Mouse (Mus musculus): ENCODE measurements around the gene Cd59a.
A peak's percentile ranks its signal among the peaks of the same experiment; 100 is the strongest.
"Not testable (repeated sequence)": the region's sequence is repeated elsewhere in the genome, so short reads cannot be mapped to it uniquely, and the experiment has no call there.

Gene Cd59a

GRCm38 (mm10) chr2:104095741-104096213 lies at the start of gene Cd59a:
Cd59a (plus strand) TSS chr2:104095801.
- DNase-seq, result peak; percentile 64

DNA sequence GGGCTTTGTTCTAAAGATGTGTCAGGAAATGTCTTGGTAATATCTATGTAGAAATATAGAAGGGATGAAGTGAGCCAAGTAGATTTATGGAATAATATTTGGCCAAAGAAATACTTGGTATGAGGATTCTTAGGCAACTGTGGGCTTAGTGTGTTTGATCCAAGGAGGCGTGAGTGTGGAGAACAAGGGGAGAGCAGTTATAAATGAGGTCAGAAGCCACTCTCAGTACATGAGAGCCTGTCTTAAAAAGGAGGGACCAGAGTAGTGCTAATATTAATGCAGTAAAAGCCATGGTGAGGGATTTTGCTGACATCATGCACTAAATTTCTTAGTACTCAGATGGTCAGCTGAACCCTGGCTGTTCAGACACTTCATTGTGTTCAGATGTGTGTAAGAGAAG lies 37.2 kb upstream of the Cd59a start:
- DNase-seq, result no peak

GRCm38 (mm10) chr2:104058954-104059353 lies 36.6 kb upstream of the Cd59a start:
- no peak for DNase-seq

DNA sequence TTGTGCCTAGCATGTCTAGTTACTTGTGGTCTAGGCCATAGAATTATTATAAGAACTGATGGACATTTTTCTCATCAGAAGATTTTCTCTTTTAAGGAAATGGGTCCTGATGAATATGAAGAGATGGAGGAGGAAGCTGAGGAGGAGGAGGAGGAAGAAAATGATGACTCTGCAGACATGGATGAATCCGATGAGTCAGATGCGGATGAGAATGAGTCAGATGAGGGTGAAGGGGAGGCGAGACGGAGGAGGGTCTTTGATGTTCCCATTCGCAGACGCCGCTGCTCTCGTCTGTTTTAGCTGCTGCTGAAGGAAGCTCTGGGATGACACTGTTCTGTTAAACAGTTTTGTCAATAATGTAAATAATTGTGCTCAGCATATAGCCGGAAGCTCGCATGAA lies 35.8 kb upstream of the Cd59a start:
- no peak for DNase-seq

- no peak for DNase-seq
Observed at GRCm38 (mm10) chr2:104060996-104061395, 34.6 kb upstream of the Cd59a start.

DNA sequence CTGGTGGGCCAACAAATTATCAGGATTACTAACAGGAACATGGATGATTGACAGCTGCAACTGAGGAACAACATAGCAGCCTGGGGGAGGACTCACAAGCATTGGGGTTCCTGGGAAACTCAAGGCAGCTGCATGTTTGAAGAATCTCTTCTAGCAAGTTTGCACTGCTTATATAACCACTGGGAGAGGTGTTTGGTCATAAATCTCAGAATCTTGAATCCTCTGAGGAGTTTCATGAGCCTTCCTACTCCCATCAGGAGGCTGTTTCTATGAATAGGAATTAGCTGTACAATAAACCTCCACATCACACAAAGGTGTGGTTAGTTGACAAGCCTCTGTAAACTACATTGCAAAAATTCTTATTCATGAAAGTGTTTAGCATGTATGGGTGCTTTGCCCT lies 32.9 kb upstream of the Cd59a start:
- no peak for DNase-seq

GRCm38 (mm10) chr2:104064152-104064551 lies 31.4 kb upstream of the Cd59a start:
- no peak for DNase-seq

DNA sequence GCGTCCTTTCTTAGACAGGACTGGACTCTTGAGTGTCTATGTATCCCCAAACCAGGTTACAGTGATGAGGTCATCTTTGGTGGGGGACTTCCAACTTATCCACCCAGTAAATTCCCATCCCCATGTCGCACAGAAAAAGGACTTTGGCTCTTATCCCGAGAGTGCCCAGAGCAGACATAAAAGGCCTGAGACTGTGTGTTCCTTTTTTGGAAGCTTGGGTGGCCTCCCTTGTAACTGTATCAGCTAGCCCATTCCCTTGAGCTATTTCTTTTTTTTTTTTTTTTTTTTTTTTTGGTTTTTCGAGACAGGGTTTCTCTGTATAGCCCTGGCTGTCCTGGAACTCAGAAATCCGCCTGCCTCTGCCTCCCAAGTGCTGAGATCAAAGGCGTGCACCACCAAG lies 30.1 kb upstream of the Cd59a start, which contains the start of gene Gm10912:
Gm10912 (plus strand) TSS at position 301 of the 400 bp plus-strand sequence.
- not testable (repeated sequence) for DNase-seq

GRCm38 (mm10) chr2:104068450-104068849 lies 27.2 kb upstream of the Cd59a start, which contains the start of gene Gm10799:
Gm10799 (minus strand) TSS chr2:104068550.
- DNase-seq, result not testable (repeated sequence)

GRCm38 (mm10) chr2:104069704-104070185 lies 25.9 kb upstream of the Cd59a start, which contains the start of gene Cd59b:
Cd59b (plus strand) TSS chr2:104069849.
- DNase-seq, result peak; percentile 22

GRCm38 (mm10) chr2:104078285-104078684 lies 17.3 kb upstream of the Cd59a start:
- DNase-seq, result not testable (repeated sequence)

GRCm38 (mm10) chr2:104081436-104082050 lies 14.1 kb upstream of the Cd59a start:
- DNase-seq, result not testable (repeated sequence)

- no peak for DNase-seq
Observed at GRCm38 (mm10) chr2:104082474-104082873, 13.1 kb upstream of the Cd59a start.

GRCm38 (mm10) chr2:104084027-104084426 lies 11.6 kb upstream of the Cd59a start:
- not testable (repeated sequence) for DNase-seq

DNA sequence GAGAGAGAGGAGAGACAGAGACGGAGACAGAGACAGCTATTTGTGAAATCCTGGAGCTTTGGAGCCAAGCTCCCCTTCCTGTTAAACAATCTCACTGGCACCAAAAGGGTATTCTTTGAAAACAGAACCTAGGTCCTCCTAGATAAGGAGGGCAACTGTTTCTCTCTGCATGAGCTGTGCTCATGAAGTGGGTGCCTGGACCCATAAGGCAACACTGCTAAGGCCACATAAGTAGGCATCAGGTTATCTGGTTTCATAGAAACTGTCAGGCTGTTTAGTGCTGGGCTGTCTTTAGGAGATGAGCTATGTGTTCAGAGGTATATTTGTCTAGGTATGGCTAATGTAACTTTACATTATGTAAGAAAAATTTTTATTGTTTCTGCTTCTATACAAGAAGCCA lies 8.0 kb upstream of the Cd59a start:
- DNase-seq, result not testable (repeated sequence)

GRCm38 (mm10) chr2:104093305-104093704 lies 2.3 kb upstream of the Cd59a start:
- DNase-seq, result no peak

DNA sequence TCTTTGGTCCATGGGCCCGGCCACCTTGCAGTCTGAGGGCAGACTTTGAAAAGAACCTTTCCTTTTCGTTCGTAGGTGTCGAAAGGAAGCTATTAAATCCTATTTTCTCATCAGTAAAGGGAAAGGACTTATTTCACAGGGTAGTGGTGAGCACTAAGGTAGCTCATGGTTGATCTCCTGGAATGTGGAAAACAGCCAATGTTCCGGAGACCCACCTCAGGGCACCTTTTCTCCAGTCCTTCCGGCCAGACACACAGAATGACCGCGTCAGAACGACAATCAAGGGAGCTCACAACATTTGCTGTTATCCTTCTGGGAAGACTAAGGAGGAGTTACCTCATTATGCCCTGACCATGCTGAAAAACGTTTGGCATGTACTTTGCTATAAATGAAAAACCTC lies 655 bp downstream of the Cd59a start:
- DNase-seq, result no peak

GRCm38 (mm10) chr2:104096796-104097195 lies 1.2 kb downstream of the Cd59a start:
- DNase-seq, result not testable (repeated sequence)

- not testable (repeated sequence) for DNase-seq
Observed at GRCm38 (mm10) chr2:104097396-104097795, 1.8 kb downstream of the Cd59a start.

GRCm38 (mm10) chr2:104098529-104099230 lies 3.1 kb downstream of the Cd59a start:
- no peak for DNase-seq

- no peak for DNase-seq
Observed at GRCm38 (mm10) chr2:104099231-104099585, 3.6 kb downstream of the Cd59a start.

- no peak for DNase-seq
Observed at GRCm38 (mm10) chr2:104099946-104100345, 4.3 kb downstream of the Cd59a start.

DNA sequence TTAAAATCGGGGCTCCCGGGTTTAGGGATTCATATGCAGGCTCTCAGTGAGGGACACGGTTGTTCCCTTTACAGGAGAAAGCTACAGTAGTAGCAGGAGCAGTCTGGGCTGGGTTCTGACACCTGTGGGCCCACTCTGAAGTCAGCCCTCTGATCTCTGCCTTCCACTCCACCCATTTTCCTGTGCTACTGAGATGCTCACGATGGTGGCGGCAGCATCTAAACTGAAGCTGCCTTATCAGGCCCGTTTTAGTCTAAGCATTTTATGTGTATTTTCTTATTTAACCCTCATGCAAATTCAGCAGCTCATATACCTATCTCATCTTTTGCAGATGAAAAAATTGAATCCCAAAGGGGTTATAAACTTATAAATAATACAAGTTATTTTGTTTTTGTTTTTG lies 9.2 kb downstream of the Cd59a start:
- no peak for DNase-seq

- not testable (repeated sequence) for DNase-seq
Observed at GRCm38 (mm10) chr2:104109021-104109420, 13.4 kb downstream of the Cd59a start.
